Mouse (Mus musculus) lung, embryonic 15.5 days (tissue): ENCODE data around the gene Srrm3. TPM values are rescaled to one million over a fixed set of nuclear protein-coding genes. Genes with fewer than 3 reads are reported as not detected.

Experiments used
- ATAC-seq: fragments of 200-750 bp; cut with Nextera tagmentation; 2 replicates; pipeline ENCODE4 v1.8.0; 2017; ENCODE audit warnings: moderate number of reproducible peaks, borderline replicate concordance; ENCODE audit not compliant: low FRiP score, low TSS enrichment; ENCODE audit errors: extremely low read depth
- H3K27ac ChIP-seq: fragments of 300-500 bp; sonication (generic); 2 replicates; pipeline ENCODE4 v1.5.1; 2015; ENCODE audit warnings: moderate library complexity, mild to moderate bottlenecking, inconsistent platforms
- H3K27me3 ChIP-seq: fragments of 300-500 bp; sonication (generic); 2 replicates; pipeline ENCODE4 v1.6.1; 2015; ENCODE audit warnings: inconsistent platforms
- H3K36me3 ChIP-seq: fragments of 300-500 bp; sonication (generic); 2 replicates; pipeline ENCODE4 v1.6.1; 2015; ENCODE audit warnings: inconsistent platforms
- H3K4me1 ChIP-seq: fragments of 300-500 bp; sonication (generic); 2 replicates; pipeline ENCODE4 v1.6.1; 2015; ENCODE audit warnings: inconsistent platforms
- H3K4me2 ChIP-seq: fragments of 300-500 bp; sonication (generic); 2 replicates; pipeline ENCODE4 v1.6.1; 2015; ENCODE audit warnings: inconsistent platforms, mild to moderate bottlenecking, moderate library complexity
- H3K4me3 ChIP-seq: fragments of 300-500 bp; sonication (generic); 2 replicates; pipeline ENCODE4 v1.5.1; 2015; ENCODE audit warnings: mild to moderate bottlenecking, inconsistent platforms
- H3K9ac ChIP-seq: fragments of 300-500 bp; sonication (generic); 2 replicates; pipeline ENCODE4 v1.6.1; 2015; ENCODE audit warnings: inconsistent platforms
- H3K9me3 ChIP-seq: fragments of 300-500 bp; sonication (generic); 2 replicates; pipeline ENCODE4 v1.6.1; 2016; ENCODE audit warnings: inconsistent platforms
- WGBS: fragments of 180-500 bp; shearing (Covaris S2); methylation state at CpG from one replicate; pipeline ENCODE4 v1.1.7; 2015; 5-methylcytosine and 5-hydroxymethylcytosine counted together
- polyA plus RNA-seq: library from polyadenylated mRNA; unstranded; fragments of >200 nt; fragmentation: Nextera tagmentation; extraction: Ambion mirVana; gene quantifications from 2 replicates; pipeline ENCODE4 v1.2.1, GENCODE M21; 2015

The Srrm3 gene
- 0.20 and 0.64 TPM in 2 replicates for polyA plus RNA-seq

- H3K4me2 ChIP-seq = no peak within 1 kb of the TSS
- peak; percentile 42; the same call in 1 of the 2 replicates for ATAC-seq
Measured at GRCm38 (mm10) chr5:135806555-135807262, at the start of gene Srrm3. TSS of gene Srrm3 (plus strand) at chr5:135806890.

DNA sequence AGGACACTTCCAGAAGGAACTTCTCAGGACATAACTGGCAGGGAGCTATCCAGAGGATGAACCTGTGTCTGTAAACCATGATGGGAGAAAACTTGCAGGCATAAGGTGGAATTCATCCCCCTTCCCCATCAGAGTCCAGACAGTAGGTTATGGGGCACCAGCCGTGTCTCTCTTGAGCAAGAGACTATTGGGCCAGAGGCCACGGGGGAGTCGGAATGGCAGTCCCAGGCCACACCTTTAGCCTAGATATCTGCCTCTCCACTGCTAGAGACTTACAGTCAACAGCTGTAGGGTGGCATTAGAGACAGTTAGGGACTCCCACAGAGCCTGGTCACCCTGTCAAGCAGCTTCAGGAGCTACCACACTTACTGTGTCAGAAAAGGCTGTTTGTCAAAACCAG, 44.8 kb upstream of the Srrm3 start:
- WGBS = 55% methylated on average over 3 of the region's 3 CpGs
- Histone ChIP-seq H3K27ac (no peak overlapping the region), H3K4me1 (no peaks in the 10 kb centered on the region), H3K4me3 (no peak overlapping the region), H3K9ac (no peak overlapping the region), H3K36me3 (no peaks in the 10 kb centered on the region), H3K4me2 (no peak overlapping the region), H3K9me3 (no peaks in the 10 kb centered on the region), H3K27me3 (no peaks in the 10 kb centered on the region)
- no peak for ATAC-seq

More at GRCm38 (mm10) chr5:135806555-135807262, at the start of gene Srrm3:
- Histone ChIP-seq H3K36me3 (no peaks in the 10 kb centered on the region), H3K4me1 (no peaks in the 10 kb centered on the region), H3K9me3 (no peaks in the 10 kb centered on the region), H3K27ac (no peak within 1 kb of the TSS), H3K27me3 (no peaks in the 10 kb centered on the region), H3K4me3 (no peak within 1 kb of the TSS), H3K9ac (no peak within 1 kb of the TSS)
- 3% methylated on average over 28 of the region's 29 CpGs for WGBS

DNA sequence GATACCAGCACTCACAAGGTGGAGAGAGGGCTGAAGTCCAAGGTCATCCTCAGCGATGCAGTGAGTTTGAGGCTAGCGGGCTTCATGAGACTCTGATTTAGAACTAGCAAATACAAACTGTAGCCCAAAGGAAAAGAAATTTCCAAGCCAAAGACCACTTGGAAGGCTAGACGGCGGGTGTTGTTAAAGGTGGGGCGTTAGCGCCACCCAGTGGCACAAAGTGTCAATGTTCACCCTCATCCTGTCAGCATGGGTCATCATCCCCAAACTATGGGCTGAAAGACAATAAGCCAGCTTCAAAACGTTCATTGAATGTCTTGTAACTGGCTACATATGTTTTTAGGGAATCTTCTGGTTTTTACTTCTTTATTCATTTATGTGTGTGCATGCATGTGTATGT, 43.2 kb upstream of the Srrm3 start:
- H3K27ac ChIP-seq = no peak overlapping the region
- no peaks in the 10 kb centered on the region for H3K36me3 ChIP-seq
- H3K9me3 ChIP-seq = no peaks in the 10 kb centered on the region
- no peak overlapping the region for H3K4me2 ChIP-seq
- H3K27me3 ChIP-seq = no peaks in the 10 kb centered on the region
- H3K9ac ChIP-seq = no peak overlapping the region
- WGBS = 3% methylated on average over 7 of the region's 7 CpGs
- no peaks in the 10 kb centered on the region for H3K4me1 ChIP-seq
- ATAC-seq = no peak
- no peak overlapping the region for H3K4me3 ChIP-seq

GRCm38 (mm10) chr5:135764971-135765370, 41.7 kb upstream of the Srrm3 start:
- Histone ChIP-seq H3K36me3 (no peaks in the 10 kb centered on the region), H3K9me3 (no peaks in the 10 kb centered on the region), H3K4me2 (no peak overlapping the region), H3K4me3 (no peak overlapping the region), H3K9ac (no peak overlapping the region), H3K27me3 (no peaks in the 10 kb centered on the region), H3K27ac (no peak overlapping the region), H3K4me1 (no peaks in the 10 kb centered on the region)
- 45% methylated on average over 3 of the region's 3 CpGs for WGBS
- no peak for ATAC-seq

DNA sequence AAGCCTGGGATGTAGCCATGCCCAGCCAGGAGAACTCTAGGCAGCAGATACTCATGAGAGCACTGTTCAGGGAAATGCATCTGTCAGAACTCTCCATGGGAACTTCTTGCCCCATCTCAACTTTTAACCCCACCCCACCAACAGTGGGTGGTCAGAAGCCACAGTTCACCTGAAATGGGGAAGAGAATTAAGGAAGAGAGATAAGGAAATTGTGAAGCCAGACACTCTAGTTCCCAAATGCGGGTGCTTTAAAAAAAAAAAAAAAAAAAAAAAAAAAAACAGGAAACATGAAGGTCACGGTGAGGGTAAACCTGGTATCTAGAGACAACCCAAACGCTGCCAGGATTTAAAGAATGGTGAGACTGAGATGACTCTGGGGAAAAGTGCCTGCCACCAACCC, 34.2 kb upstream of the Srrm3 start:
- Histone ChIP-seq H3K4me2 (no peak overlapping the region), H3K9ac (no peak overlapping the region), H3K4me3 (no peak overlapping the region), H3K9me3 (no peaks in the 10 kb centered on the region), H3K27ac (no peak overlapping the region), H3K27me3 (no peaks in the 10 kb centered on the region), H3K4me1 (peaks cover 3% of the 10 kb centered on the region), H3K36me3 (no peaks in the 10 kb centered on the region)
- no peak for ATAC-seq
- WGBS = 35% methylated on average over 3 of the region's 3 CpGs

DNA sequence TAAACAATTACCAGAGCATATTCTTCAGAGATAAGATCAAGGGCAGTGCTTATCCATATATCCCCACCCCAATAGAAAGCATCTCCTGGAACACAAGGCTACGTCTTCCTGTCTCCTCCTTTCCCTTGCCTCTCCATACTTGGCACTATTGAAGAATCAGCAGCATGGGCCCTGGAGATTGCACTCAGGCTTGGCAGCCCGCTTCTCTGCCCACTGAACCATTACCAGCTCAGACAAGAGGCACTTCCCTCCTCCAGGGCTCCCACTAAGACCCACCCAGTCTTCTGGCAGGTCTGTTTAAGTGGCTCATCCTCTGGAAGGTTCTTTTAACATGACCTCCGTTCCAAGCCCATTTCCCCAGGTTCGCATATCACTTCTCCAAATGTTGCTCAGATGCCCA, 30.1 kb upstream of the Srrm3 start:
- peaks cover under 1% of the 10 kb centered on the region for H3K36me3 ChIP-seq
- no peak overlapping the region for H3K4me2 ChIP-seq
- no peaks in the 10 kb centered on the region for H3K27me3 ChIP-seq
- WGBS = 71% methylated on average over 4 of the region's 4 CpGs
- H3K4me3 ChIP-seq = no peak overlapping the region
- peaks cover 23% of the 10 kb centered on the region for H3K4me1 ChIP-seq
- ATAC-seq = no peak
- no peak overlapping the region for H3K9ac ChIP-seq
- no peak overlapping the region for H3K27ac ChIP-seq
- H3K9me3 ChIP-seq = no peaks in the 10 kb centered on the region

GRCm38 (mm10) chr5:135777796-135778470, 28.8 kb upstream of the Srrm3 start, which contains the start of gene Styxl1:
TSS of gene Styxl1 (minus strand) at chr5:135778385.
- Histone ChIP-seq H3K36me3 (peaks cover 7% of the 10 kb centered on the region), H3K4me3 (peak within 1 kb of the TSS; percentile 75), H3K4me1 (peaks cover 23% of the 10 kb centered on the region), H3K9me3 (no peaks in the 10 kb centered on the region), H3K9ac (peak within 1 kb of the TSS; percentile 87), H3K27me3 (no peaks in the 10 kb centered on the region), H3K4me2 (peak within 1 kb of the TSS; percentile 79), H3K27ac (peak within 1 kb of the TSS; percentile 91)
- peak; percentile 95 for ATAC-seq
- under 1% methylated on average over 44 of the region's 45 CpGs for WGBS

GRCm38 (mm10) chr5:135778471-135779445, 27.9 kb upstream of the Srrm3 start, which contains the start of gene Mdh2:
TSS of gene Mdh2 (plus strand) at chr5:135778480.
- Histone ChIP-seq H3K4me2 (peak within 1 kb of the TSS; percentile 79), H3K9ac (peak within 1 kb of the TSS; percentile 87), H3K4me1 (peaks cover 23% of the 10 kb centered on the region), H3K9me3 (no peaks in the 10 kb centered on the region), H3K4me3 (peak within 1 kb of the TSS; percentile 75), H3K27me3 (no peaks in the 10 kb centered on the region), H3K36me3 (peaks cover 15% of the 10 kb centered on the region), H3K27ac (peak within 1 kb of the TSS; percentile 91)
- peak; percentile 97 for ATAC-seq
- WGBS = under 1% methylated on average over 70 of the region's 70 CpGs

DNA sequence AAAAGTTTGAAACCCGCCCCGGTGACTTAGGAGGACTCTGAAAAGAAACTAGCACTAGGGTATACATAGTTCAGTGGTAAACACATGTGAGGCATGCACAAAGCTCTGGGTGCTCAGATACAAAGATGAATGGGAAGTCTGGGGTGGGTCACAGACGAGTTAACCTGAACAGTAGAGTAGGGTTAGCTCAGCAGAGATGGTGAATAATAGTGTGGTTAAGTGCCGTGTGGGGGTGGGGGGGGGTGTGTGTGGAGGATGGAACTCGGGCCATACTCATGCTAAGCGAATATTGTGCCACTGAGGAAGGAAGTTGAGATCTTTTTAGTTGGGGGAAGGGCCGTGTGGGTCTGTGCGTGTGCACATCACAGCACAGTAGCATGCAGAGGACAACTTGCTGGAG, 26.4 kb upstream of the Srrm3 start:
- WGBS = 78% methylated on average over 8 of the region's 8 CpGs
- no peak for ATAC-seq
- peaks cover 23% of the 10 kb centered on the region for H3K4me1 ChIP-seq
- H3K9ac ChIP-seq = peak overlapping the region; percentile 17; the same call in 1 of the 2 replicates
- no peak overlapping the region for H3K27ac ChIP-seq
- peak overlapping the region; percentile 75; the same call in 1 of the 2 replicates for H3K4me2 ChIP-seq
- H3K36me3 ChIP-seq = peaks cover 31% of the 10 kb centered on the region
- H3K9me3 ChIP-seq = no peaks in the 10 kb centered on the region
- no peaks in the 10 kb centered on the region for H3K27me3 ChIP-seq
- no peak overlapping the region for H3K4me3 ChIP-seq

GRCm38 (mm10) chr5:135782901-135783300, 23.8 kb upstream of the Srrm3 start:
- H3K36me3 ChIP-seq = peaks cover 56% of the 10 kb centered on the region

More at GRCm38 (mm10) chr5:135782901-135783300, 23.8 kb upstream of the Srrm3 start:
- Histone ChIP-seq H3K4me3 (no peak overlapping the region), H3K9ac (no peak overlapping the region), H3K4me2 (no peak overlapping the region), H3K4me1 (peaks cover 17% of the 10 kb centered on the region), H3K27ac (no peak overlapping the region), H3K27me3 (no peaks in the 10 kb centered on the region), H3K9me3 (no peaks in the 10 kb centered on the region)
- ATAC-seq = no peak
- WGBS = 85% methylated on average over 4 of the region's 4 CpGs
